Mouse (Mus musculus) 3T3-L1 (cell line): ENCODE measurements at regions not wholly inside any gene's neighbourhood (a gene's known extent, or its start where the extent isn't known, plus 50 kb on each side); places are given as distances from the start of the nearest gene placed in this dataset.

Source experiments
- DNase-seq: peaks from one replicate; pipeline ENCODE4 v3.0.0-alpha.2; 2015; ENCODE audit warnings: low read depth, low spot score

- DNase-seq: no peak
Observed at GRCm38 (mm10) chr15:72312417-72312816, 1521.9 kb upstream of the Gm6569 start.

GRCm38 (mm10) chr15:72321528-72321927, 1512.8 kb upstream of the Gm6569 start:
- no peak for DNase-seq

GRCm38 (mm10) chr15:72322127-72322526, 1512.2 kb upstream of the Gm6569 start:
- no peak for DNase-seq

- DNase-seq: no peak
Observed at GRCm38 (mm10) chr15:72323158-72323557, 1511.2 kb upstream of the Gm6569 start.

GRCm38 (mm10) chr15:72331262-72331661, 1503.1 kb upstream of the Gm6569 start:
- no peak for DNase-seq

GRCm38 (mm10) chr15:72334497-72334896, 1499.9 kb upstream of the Gm6569 start:
- DNase-seq: no peak

- no peak for DNase-seq
Observed at GRCm38 (mm10) chr15:72339629-72340028, 1494.7 kb upstream of the Gm6569 start.

GRCm38 (mm10) chr15:72341991-72342390, 1492.4 kb upstream of the Gm6569 start:
- no peak for DNase-seq

- DNase-seq: no peak
Observed at GRCm38 (mm10) chr15:72342504-72342903, 1491.9 kb upstream of the Gm6569 start.

- DNase-seq: no peak
Observed at GRCm38 (mm10) chr15:72343794-72344193, 1490.6 kb upstream of the Gm6569 start.

GRCm38 (mm10) chr15:72353371-72353770, 1481.0 kb upstream of the Gm6569 start:
- no peak for DNase-seq

GRCm38 (mm10) chr15:72355626-72356025, 1478.7 kb upstream of the Gm6569 start:
- no peak for DNase-seq

GRCm38 (mm10) chr15:72359636-72360035, 1474.7 kb upstream of the Gm6569 start:
- no peak for DNase-seq

- DNase-seq: no peak
Observed at GRCm38 (mm10) chr15:72360049-72360448, 1474.3 kb upstream of the Gm6569 start.

- no peak for DNase-seq
Observed at GRCm38 (mm10) chr15:72360463-72361030, 1473.8 kb upstream of the Gm6569 start.

GRCm38 (mm10) chr15:72373041-72373440, 1461.3 kb upstream of the Gm6569 start:
- no peak for DNase-seq

GRCm38 (mm10) chr15:72377201-72377600, 1457.2 kb upstream of the Gm6569 start:
- DNase-seq: no peak

GRCm38 (mm10) chr15:72379291-72379690, 1455.1 kb upstream of the Gm6569 start:
- DNase-seq: no peak

- DNase-seq: no peak
Observed at GRCm38 (mm10) chr15:72381164-72381563, 1453.2 kb upstream of the Gm6569 start.

- no peak for DNase-seq
Observed at GRCm38 (mm10) chr15:72381744-72382143, 1452.6 kb upstream of the Gm6569 start.

- DNase-seq: no peak
Observed at GRCm38 (mm10) chr15:72382521-72382920, 1451.8 kb upstream of the Gm6569 start.

GRCm38 (mm10) chr15:72383062-72383461, 1451.3 kb upstream of the Gm6569 start:
- DNase-seq: no peak

- no peak for DNase-seq
Observed at GRCm38 (mm10) chr15:72383470-72383869, 1450.9 kb upstream of the Gm6569 start.

- no peak for DNase-seq
Observed at GRCm38 (mm10) chr15:72393226-72393625, 1441.1 kb upstream of the Gm6569 start.
